Mouse (Mus musculus): ENCODE results near the gene Lce1b. TPM values are rescaled to one million over a fixed set of nuclear protein-coding genes. Genes with fewer than 3 reads are reported as not detected.
A peak's percentile ranks its signal among the peaks of the same experiment; 100 is the strongest.
"Not testable (repeated sequence)": the region's sequence is repeated elsewhere in the genome, so short reads cannot be mapped to it uniquely, and the experiment has no call there.

Lce1b gene
- polyA plus RNA-seq (2012; rRNA removed) (not detected in 2 replicates), polyA plus RNA-seq (2014; fragmentation: Nextera tagmentation; extraction: Ambion mirVana) (not detected in 2 replicates)

DNA sequence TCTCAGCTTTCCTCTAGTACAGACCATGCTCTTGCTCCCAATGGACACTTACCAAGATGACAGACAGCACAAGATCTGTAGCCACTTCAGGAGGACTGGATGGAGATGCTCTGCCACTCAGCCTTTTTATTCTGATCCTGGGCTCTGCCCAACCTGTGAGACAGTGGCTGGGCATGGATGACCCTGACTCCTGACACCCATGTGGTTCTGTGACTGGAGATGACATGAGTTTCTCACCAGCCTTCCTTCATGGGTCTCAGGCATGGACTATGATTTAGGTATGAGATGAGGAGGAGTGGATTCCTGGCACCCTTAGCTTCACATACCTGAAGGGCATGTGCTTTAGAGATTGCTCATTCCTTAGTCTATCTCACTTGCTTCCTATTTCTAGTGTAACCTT, at the start of gene Lce1b:
TSS of gene Lce1b (minus strand) at position 101 of the 400 bp plus-strand sequence.
- Histone ChIP-seq H3K27ac (no peak within 1 kb of the TSS), H3K9ac (replicated peaks) (no peak within 1 kb of the TSS), H3K4me1 (replicated peaks; ENCODE audit: control insufficient read depth in 2 of 2, insufficient read depth in 2 of 2, low read length in 1 of 2) (no peaks in the 10 kb centered on the region), H3K9me3 (ENCODE audit: control insufficient read depth, low read length) (no peaks in the 10 kb centered on the region), H3K36me3 (replicated peaks; ENCODE audit: control insufficient read depth, insufficient read depth, low read depth) (no peaks in the 10 kb centered on the region), H3K4me2 (ENCODE audit: low read depth) (no peak within 1 kb of the TSS), H3K4me3 (ENCODE audit: insufficient read depth in 1 of 2, low read depth in 2 of 2, low read length in 2 of 2) (no peak within 1 kb of the TSS), H3K27me3 (ENCODE audit: control insufficient read depth, insufficient read depth, low read length) (no peaks in the 10 kb centered on the region)
- ATAC-seq (ENCODE audit: insufficient read depth) (no peak), DNase-seq (ENCODE audit: low read depth in 3 of 3, low spot score in 3 of 3) (no peak)
- no peak for TF ChIP-seq EP300 (IDR thresholded peaks at IDR 0.05; ENCODE audit: low read depth)
- TF ChIP-seq CTCF (IDR thresholded peaks at IDR 0.05; ENCODE audit: low read depth) = no peak

DNA sequence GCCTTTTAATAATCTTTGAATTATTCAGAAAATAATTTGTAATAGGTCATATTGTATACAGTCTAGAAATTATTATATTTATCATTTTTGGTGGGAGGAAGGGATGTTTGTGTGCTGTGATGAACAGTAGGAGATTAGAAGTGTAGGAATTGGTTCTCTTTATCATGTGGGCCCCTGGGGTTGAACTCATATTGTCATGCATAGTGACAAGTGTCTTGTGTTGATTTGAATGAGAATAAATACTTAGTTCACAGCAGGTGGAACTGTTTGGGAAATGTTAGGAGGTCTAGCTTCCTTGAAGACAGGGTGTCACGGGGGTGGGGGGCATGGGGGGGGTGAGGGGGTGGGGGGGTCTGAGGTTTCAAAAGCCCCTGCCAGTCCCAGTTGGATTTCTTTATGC, 37.9 kb upstream of the Lce1b start:
- WGBS (ENCODE audit: insufficient replicate concordance) = 10% methylated on average over 1 of the region's 1 CpGs
- H3K4me3 ChIP-seq (ENCODE audit: insufficient read depth in 1 of 2, low read depth in 2 of 2, low read length in 2 of 2) = no peak overlapping the region
- H3K27ac ChIP-seq = no peak overlapping the region
- H3K27me3 ChIP-seq (ENCODE audit: control insufficient read depth, insufficient read depth, low read length) = no peaks in the 10 kb centered on the region
- no peak overlapping the region for H3K9ac ChIP-seq (replicated peaks)
- H3K4me1 ChIP-seq (replicated peaks; ENCODE audit: control insufficient read depth in 2 of 2, insufficient read depth in 2 of 2, low read length in 1 of 2) = no peaks in the 10 kb centered on the region
- H3K9me3 ChIP-seq (ENCODE audit: control insufficient read depth, low read length) = no peaks in the 10 kb centered on the region
- H3K36me3 ChIP-seq (replicated peaks; ENCODE audit: control insufficient read depth, insufficient read depth, low read depth) = no peaks in the 10 kb centered on the region
- H3K4me2 ChIP-seq (ENCODE audit: low read depth) = no peak overlapping the region
- DNase-seq (ENCODE audit: low read depth in 3 of 3, low spot score in 3 of 3) (no peak), ATAC-seq (ENCODE audit: insufficient read depth) (no peak)
- TF ChIP-seq CTCF (IDR thresholded peaks at IDR 0.05; ENCODE audit: low read depth) (no peak), EP300 (IDR thresholded peaks at IDR 0.05; ENCODE audit: low read depth) (no peak)

DNA sequence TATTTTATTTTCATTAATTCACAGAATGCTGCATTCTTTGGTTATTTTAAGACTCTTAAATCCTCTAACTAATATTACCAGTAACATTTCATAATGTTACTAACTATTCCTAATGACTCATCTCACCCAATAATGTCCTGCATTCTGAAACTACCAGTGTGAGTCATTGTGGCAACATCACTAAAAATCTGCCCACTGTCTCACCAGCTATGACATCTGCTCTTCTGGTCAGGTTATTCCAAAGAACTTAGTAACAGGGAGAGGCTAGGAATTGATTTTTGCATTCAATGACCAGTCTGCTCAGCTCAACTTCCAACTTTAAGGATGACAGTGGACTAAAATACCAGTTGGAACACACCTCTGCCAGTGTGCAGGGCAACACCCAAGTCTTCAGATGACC, 35.0 kb upstream of the Lce1b start:
- H3K27ac ChIP-seq = no peak overlapping the region
- no peak overlapping the region for H3K4me3 ChIP-seq (ENCODE audit: insufficient read depth in 1 of 2, low read depth in 2 of 2, low read length in 2 of 2)
- no peaks in the 10 kb centered on the region for H3K4me1 ChIP-seq (replicated peaks; ENCODE audit: control insufficient read depth in 2 of 2, insufficient read depth in 2 of 2, low read length in 1 of 2)
- no peak for ATAC-seq (ENCODE audit: insufficient read depth)
- DNase-seq (ENCODE audit: low read depth in 3 of 3, low spot score in 3 of 3) = no peak
- H3K36me3 ChIP-seq (replicated peaks; ENCODE audit: control insufficient read depth, insufficient read depth, low read depth) = no peaks in the 10 kb centered on the region
- no peak overlapping the region for H3K9ac ChIP-seq (replicated peaks)
- no peak overlapping the region for H3K4me2 ChIP-seq (ENCODE audit: low read depth)
- no peaks in the 10 kb centered on the region for H3K9me3 ChIP-seq (ENCODE audit: control insufficient read depth, low read length)
- TF ChIP-seq CTCF (IDR thresholded peaks at IDR 0.05; ENCODE audit: low read depth) = no peak
- TF ChIP-seq EP300 (IDR thresholded peaks at IDR 0.05; ENCODE audit: low read depth) = no peak
- H3K27me3 ChIP-seq (ENCODE audit: control insufficient read depth, insufficient read depth, low read length) = no peaks in the 10 kb centered on the region

DNA sequence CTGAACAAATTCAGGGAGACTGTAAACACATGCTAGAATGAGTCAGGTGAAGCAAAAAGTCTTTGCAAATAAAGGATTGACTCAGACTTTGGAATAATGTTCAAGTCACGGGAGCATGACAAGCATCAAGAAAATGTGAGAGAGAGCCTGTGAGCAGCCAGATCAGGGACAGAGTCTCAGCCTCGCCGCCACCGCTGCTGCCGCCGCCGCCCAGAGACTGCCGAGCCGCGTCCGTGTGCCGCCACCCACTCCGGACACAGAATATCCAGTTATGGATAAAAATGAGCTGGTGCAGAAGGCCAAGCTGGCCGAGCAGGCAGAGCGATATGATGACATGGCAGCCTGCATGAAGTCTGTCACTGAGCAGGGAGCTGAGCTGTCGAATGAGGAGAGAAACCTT, 32.4 kb upstream of the Lce1b start:
- not testable (repeated sequence) for H3K9me3 ChIP-seq (ENCODE audit: control insufficient read depth, low read length)

DNA sequence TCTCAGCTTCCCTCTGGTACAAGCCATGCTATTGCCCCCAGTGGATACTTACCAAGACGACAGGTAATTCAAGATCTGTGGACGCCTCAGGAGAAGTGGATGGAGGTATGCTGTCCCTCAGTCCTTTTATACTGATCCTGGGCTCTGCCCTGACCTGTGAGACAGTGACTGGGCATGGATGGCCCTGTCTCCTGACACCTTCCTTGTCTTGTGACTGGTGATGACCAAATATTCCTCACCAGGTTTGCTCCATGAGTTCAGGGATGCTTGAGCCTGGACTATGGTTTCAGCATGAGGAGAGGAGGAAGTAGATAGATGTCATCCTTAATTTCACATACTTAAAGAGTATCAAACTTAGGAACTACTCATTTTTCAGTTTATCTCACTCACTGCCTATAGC, 30.4 kb upstream of the Lce1b start, which contains the start of gene Lce1d:
TSS of gene Lce1d (minus strand) at position 101 of the 400 bp plus-strand sequence.
- no peak for ATAC-seq (ENCODE audit: insufficient read depth)
- no peak within 1 kb of the TSS for H3K27ac ChIP-seq
- 38% methylated on average over 2 of the region's 2 CpGs for WGBS (ENCODE audit: insufficient replicate concordance)

More for the DNA sequence above, 32.4 kb upstream of the Lce1b start:
- not testable (repeated sequence) for H3K36me3 ChIP-seq (replicated peaks; ENCODE audit: control insufficient read depth, insufficient read depth, low read depth); H3K4me1 ChIP-seq (replicated peaks; ENCODE audit: control insufficient read depth in 2 of 2, insufficient read depth in 2 of 2, low read length in 1 of 2); H3K4me2 ChIP-seq (ENCODE audit: low read depth); ATAC-seq (ENCODE audit: insufficient read depth); H3K27me3 ChIP-seq (ENCODE audit: control insufficient read depth, insufficient read depth, low read length); H3K27ac ChIP-seq; H3K9ac ChIP-seq (replicated peaks); H3K4me3 ChIP-seq (ENCODE audit: insufficient read depth in 1 of 2, low read depth in 2 of 2, low read length in 2 of 2)
- peak in 1 of 3 experiments; percentile 0 for DNase-seq (ENCODE audit: low read depth in 3 of 3, low spot score in 3 of 3)
- WGBS (ENCODE audit: insufficient replicate concordance) = 59% methylated on average over 15 of the region's 16 CpGs

More for the DNA sequence above, 30.4 kb upstream of the Lce1b start, which contains the start of gene Lce1d:
- DNase-seq (ENCODE audit: low read depth in 3 of 3, low spot score in 3 of 3) = no peak
- TF ChIP-seq EP300 (IDR thresholded peaks at IDR 0.05; ENCODE audit: low read depth) (no peak), CTCF (IDR thresholded peaks at IDR 0.05; ENCODE audit: low read depth) (no peak)
- Histone ChIP-seq H3K4me1 (replicated peaks; ENCODE audit: control insufficient read depth in 2 of 2, insufficient read depth in 2 of 2, low read length in 1 of 2) (no peaks in the 10 kb centered on the region), H3K4me3 (ENCODE audit: insufficient read depth in 1 of 2, low read depth in 2 of 2, low read length in 2 of 2) (no peak within 1 kb of the TSS), H3K9me3 (ENCODE audit: control insufficient read depth, low read length) (no peaks in the 10 kb centered on the region), H3K36me3 (replicated peaks; ENCODE audit: control insufficient read depth, insufficient read depth, low read depth) (no peaks in the 10 kb centered on the region), H3K27me3 (ENCODE audit: control insufficient read depth, insufficient read depth, low read length) (no peaks in the 10 kb centered on the region), H3K9ac (replicated peaks) (no peak within 1 kb of the TSS), H3K4me2 (ENCODE audit: low read depth) (no peak within 1 kb of the TSS)

Measured in liver, embryonic 14.5 days (tissue).